Mouse (Mus musculus) liver, embryonic 11.5 days (tissue): ENCODE measurements at regions not wholly inside any gene's neighbourhood (a gene's known extent, or its start where the extent isn't known, plus 50 kb on each side); places are given as distances from the start of the nearest gene placed in this dataset.

Source experiments
- ATAC-seq: fragments of 200-750 bp; cut with Nextera tagmentation; replicated peaks from 2 replicates; pipeline ENCODE4 v1.8.0; 2017; ENCODE audit warnings: moderate number of reproducible peaks, mild to moderate bottlenecking, moderate TSS enrichment, moderate library complexity; ENCODE audit not compliant: low FRiP score
- DNase-seq: peaks from one replicate; pipeline ENCODE4 v3.0.0-alpha.2; 2017; ENCODE audit warnings: low spot score
- H3K27ac ChIP-seq: fragments of 300-500 bp; sonication (generic); 2 replicates; pipeline ENCODE4 v1.5.1; 2014; ENCODE audit warnings: mild to moderate bottlenecking, low read depth, low read length, control low read depth
- H3K27me3 ChIP-seq: fragments of 300-500 bp; sonication (generic); replicated peaks from 2 replicates; pipeline ENCODE4 v1.6.1; 2014; ENCODE audit warnings: low read length, mixed read lengths; ENCODE audit not compliant: control insufficient read depth, insufficient read depth
- H3K36me3 ChIP-seq: fragments of 300-500 bp; sonication (generic); 2 replicates; pipeline ENCODE4 v1.6.1; 2014; ENCODE audit warnings: mild to moderate bottlenecking, low read length, moderate library complexity, mixed read lengths; ENCODE audit not compliant: control insufficient read depth, insufficient read depth
- H3K4me1 ChIP-seq: fragments of 300-500 bp; sonication (generic); replicated peaks from 2 replicates; pipeline ENCODE4 v1.6.1; 2014; ENCODE audit warnings: low read length, mixed read lengths; ENCODE audit not compliant: control insufficient read depth, insufficient read depth
- H3K4me2 ChIP-seq: fragments of 300-500 bp; sonication (generic); 2 replicates; pipeline ENCODE4 v1.6.1; 2014; ENCODE audit warnings: mild to moderate bottlenecking, control low read depth, moderate library complexity
- H3K4me3 ChIP-seq: fragments of 300-500 bp; sonication (generic); 2 replicates; pipeline ENCODE4 v1.5.1; 2014; ENCODE audit warnings: low read depth, low read length, control low read depth
- H3K9ac ChIP-seq: fragments of 300-500 bp; sonication (generic); 2 replicates; pipeline ENCODE4 v1.6.1; 2014; ENCODE audit warnings: low read depth, low read length, control low read depth
- H3K9me3 ChIP-seq: fragments of 300-500 bp; sonication (generic); 2 replicates; pipeline ENCODE4 v1.6.1; 2016; ENCODE audit warnings: low read length, inconsistent platforms, mixed read lengths; ENCODE audit not compliant: control insufficient read depth
- WGBS: fragments of 180-500 bp; shearing (Covaris S2); extraction: QIAGEN DNeasy Blood & Tissue Kit; methylation state at CpG from one replicate; pipeline ENCODE4 v1.1.7; 2014; 5-methylcytosine and 5-hydroxymethylcytosine counted together

- no peaks in the 10 kb centered on the region for H3K9me3 ChIP-seq
- no peak overlapping the region for H3K4me2 ChIP-seq
- no peak overlapping the region for H3K27ac ChIP-seq
- no peaks in the 10 kb centered on the region for H3K27me3 ChIP-seq
- ATAC-seq: no peak
- DNase-seq: no peak
- H3K9ac ChIP-seq: no peak overlapping the region
- WGBS: 48% methylated on average over 10 of the region's 10 CpGs
- no peak overlapping the region for H3K4me3 ChIP-seq
- no peaks in the 10 kb centered on the region for H3K36me3 ChIP-seq
- H3K4me1 ChIP-seq: no peaks in the 10 kb centered on the region
Observed at GRCm38 (mm10) chr8:35185165-35185564, 580.4 kb upstream of the Gm19410 start.

- ATAC-seq: no peak
- Histone ChIP-seq H3K27ac (no peak overlapping the region), H3K4me2 (no peak overlapping the region), H3K4me3 (no peak overlapping the region), H3K9ac (no peak overlapping the region), H3K27me3 (no peaks in the 10 kb centered on the region), H3K4me1 (no peaks in the 10 kb centered on the region), H3K9me3 (no peaks in the 10 kb centered on the region), H3K36me3 (no peaks in the 10 kb centered on the region)
- DNase-seq: no peak
- 86% methylated on average over 8 of the region's 8 CpGs for WGBS
Observed at GRCm38 (mm10) chr8:35188531-35188930, 577.1 kb upstream of the Gm19410 start.

DNA sequence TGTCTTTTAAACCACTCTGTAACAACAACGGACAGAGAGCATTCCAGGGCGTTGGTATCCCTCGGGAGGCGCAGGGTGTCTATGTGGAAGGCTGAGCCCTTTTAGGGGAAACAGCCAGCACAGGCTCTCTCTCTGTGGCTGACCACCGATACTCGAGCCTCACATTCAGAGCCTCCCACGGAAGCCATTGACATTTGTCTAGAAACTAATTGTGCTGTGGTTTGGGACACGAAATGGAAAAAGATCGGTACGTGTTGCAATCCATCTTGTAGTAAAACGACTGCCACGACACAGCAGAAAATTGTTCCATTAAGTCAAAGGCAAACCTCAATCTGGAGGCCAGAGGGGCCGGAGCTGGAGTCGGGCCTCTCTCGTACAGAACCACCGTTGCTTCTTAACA, 575.9 kb upstream of the Gm19410 start:
- no peak for DNase-seq

GRCm38 (mm10) chr8:35192515-35192914, 573.1 kb upstream of the Gm19410 start:
- Histone ChIP-seq H3K27me3 (no peaks in the 10 kb centered on the region), H3K36me3 (no peaks in the 10 kb centered on the region), H3K9me3 (no peaks in the 10 kb centered on the region), H3K4me1 (no peaks in the 10 kb centered on the region), H3K4me2 (no peak overlapping the region), H3K27ac (no peak overlapping the region), H3K4me3 (no peak overlapping the region), H3K9ac (no peak overlapping the region)
- DNase-seq (no peak), ATAC-seq (no peak)
- 55% methylated on average over 3 of the region's 3 CpGs for WGBS

More for the DNA sequence above, 575.9 kb upstream of the Gm19410 start:
- no peak overlapping the region for H3K9ac ChIP-seq
- H3K4me1 ChIP-seq: no peaks in the 10 kb centered on the region
- no peak overlapping the region for H3K4me2 ChIP-seq
- H3K36me3 ChIP-seq: no peaks in the 10 kb centered on the region
- no peaks in the 10 kb centered on the region for H3K9me3 ChIP-seq
- no peaks in the 10 kb centered on the region for H3K27me3 ChIP-seq
- WGBS: 68% methylated on average over 16 of the region's 16 CpGs
- no peak overlapping the region for H3K4me3 ChIP-seq
- H3K27ac ChIP-seq: no peak overlapping the region
- ATAC-seq: no peak

DNA sequence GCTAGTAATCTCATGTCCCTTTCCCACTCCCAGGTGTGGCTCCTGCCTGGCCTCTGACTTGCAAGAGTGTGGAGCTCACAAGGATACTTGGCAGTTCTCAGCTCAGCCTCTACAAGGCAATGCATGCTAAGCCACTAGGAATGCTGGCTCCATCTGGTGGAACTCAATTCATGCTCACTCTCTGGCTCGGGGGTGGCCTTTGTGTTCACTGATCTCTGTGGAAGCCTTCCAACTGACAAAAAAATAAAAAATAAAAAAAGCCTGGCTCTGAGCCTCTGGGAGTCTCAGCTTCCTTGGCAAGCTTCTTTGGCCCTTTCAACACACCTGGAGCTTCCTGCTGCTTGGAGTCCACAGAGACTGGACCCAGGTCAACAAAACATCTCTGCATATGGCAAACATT, 571.8 kb upstream of the Gm19410 start:
- Histone ChIP-seq H3K9me3 (no peaks in the 10 kb centered on the region), H3K27ac (no peak overlapping the region), H3K4me3 (no peak overlapping the region), H3K4me2 (no peak overlapping the region), H3K9ac (no peak overlapping the region), H3K4me1 (no peaks in the 10 kb centered on the region), H3K27me3 (no peaks in the 10 kb centered on the region), H3K36me3 (no peaks in the 10 kb centered on the region)
- 83% methylated on average over 1 of the region's 1 CpGs for WGBS
- DNase-seq (no peak), ATAC-seq (no peak)

DNA sequence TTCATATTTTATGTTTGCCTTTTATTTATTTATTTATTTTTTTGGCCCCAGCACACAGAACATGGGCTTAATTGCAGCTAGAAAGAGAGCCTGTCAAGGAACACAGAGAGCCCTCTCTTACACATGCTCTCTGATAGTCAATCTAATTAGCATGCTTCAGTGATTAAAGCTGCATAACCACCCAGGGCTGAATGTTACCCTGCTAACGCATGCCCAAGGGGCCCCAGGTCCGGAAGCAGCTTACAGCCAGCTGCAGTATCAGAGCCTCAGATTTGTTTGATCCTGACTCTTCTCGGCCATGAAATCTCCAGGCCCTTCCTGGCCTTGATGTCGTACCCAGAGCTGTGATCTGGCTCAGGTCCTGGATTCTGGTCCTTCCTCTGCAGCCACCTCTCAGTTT, 569.4 kb upstream of the Gm19410 start:
- no peak overlapping the region for H3K27ac ChIP-seq
- no peaks in the 10 kb centered on the region for H3K27me3 ChIP-seq
- no peak for ATAC-seq
- no peak overlapping the region for H3K4me3 ChIP-seq
- no peak for DNase-seq
- no peaks in the 10 kb centered on the region for H3K9me3 ChIP-seq
- H3K4me1 ChIP-seq: no peaks in the 10 kb centered on the region
- no peaks in the 10 kb centered on the region for H3K36me3 ChIP-seq
- H3K9ac ChIP-seq: no peak overlapping the region
- no peak overlapping the region for H3K4me2 ChIP-seq
- WGBS: 63% methylated on average over 4 of the region's 4 CpGs

DNA sequence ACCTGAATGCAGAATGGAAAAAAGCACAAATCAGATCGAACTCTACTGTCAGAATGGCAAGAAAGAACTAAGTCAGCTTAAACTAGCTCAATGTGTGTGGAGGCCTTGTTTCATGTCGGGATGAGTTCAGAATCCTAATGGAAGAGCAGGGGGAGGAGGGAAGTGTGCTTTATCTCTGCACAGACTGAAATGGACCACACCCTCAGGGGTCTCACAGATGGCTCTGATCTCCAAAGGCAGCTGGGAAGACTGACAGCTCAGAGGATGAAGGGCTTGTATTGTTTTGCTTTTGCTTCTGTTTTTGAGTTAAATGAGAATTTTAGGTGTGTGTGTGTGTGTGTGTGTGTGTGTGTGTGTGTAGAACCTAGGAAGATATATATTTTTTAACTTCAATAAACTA, 566.8 kb upstream of the Gm19410 start:
- WGBS: 63% methylated on average over 2 of the region's 2 CpGs
- no peaks in the 10 kb centered on the region for H3K36me3 ChIP-seq
- H3K9ac ChIP-seq: no peak overlapping the region
- no peak overlapping the region for H3K4me2 ChIP-seq
- H3K4me1 ChIP-seq: no peaks in the 10 kb centered on the region
- H3K9me3 ChIP-seq: no peaks in the 10 kb centered on the region
- no peaks in the 10 kb centered on the region for H3K27me3 ChIP-seq
- no peak overlapping the region for H3K4me3 ChIP-seq
- ATAC-seq: no peak
- DNase-seq: no peak
- H3K27ac ChIP-seq: no peak overlapping the region

- ATAC-seq: no peak
- Histone ChIP-seq H3K27ac (peak overlapping the region; percentile 8; the same call in 1 of the 2 replicates), H3K4me1 (peaks cover 4% of the 10 kb centered on the region), H3K4me2 (peak overlapping the region; percentile 8; the same call in 1 of the 2 replicates), H3K4me3 (no peak overlapping the region), H3K9ac (no peak overlapping the region), H3K9me3 (no peaks in the 10 kb centered on the region), H3K27me3 (no peaks in the 10 kb centered on the region), H3K36me3 (no peaks in the 10 kb centered on the region)
- no peak for DNase-seq
- WGBS: 33% methylated on average over 12 of the region's 12 CpGs
Observed at GRCm38 (mm10) chr8:35201416-35201815, 564.2 kb upstream of the Gm19410 start.

- H3K9me3 ChIP-seq: no peaks in the 10 kb centered on the region
- peaks cover 11% of the 10 kb centered on the region for H3K4me1 ChIP-seq
- WGBS: 57% methylated on average over 15 of the region's 15 CpGs
- no peaks in the 10 kb centered on the region for H3K27me3 ChIP-seq
- DNase-seq: no peak
- H3K4me2 ChIP-seq: peak overlapping the region; percentile 49
- ATAC-seq: no peak
- no peaks in the 10 kb centered on the region for H3K36me3 ChIP-seq
- H3K9ac ChIP-seq: no peak overlapping the region
- H3K27ac ChIP-seq: no peak overlapping the region
- H3K4me3 ChIP-seq: no peak overlapping the region
Observed at GRCm38 (mm10) chr8:35204971-35205370, 560.6 kb upstream of the Gm19410 start.
